Mouse (Mus musculus) lung, embryonic 14.5 days (tissue): ENCODE results near the gene Fam160a1. TPM values are rescaled to one million over a fixed set of nuclear protein-coding genes. Genes with fewer than 3 reads are reported as not detected.
A peak's percentile ranks its signal among the peaks of the same experiment; 100 is the strongest.

Experiments
- ATAC-seq: fragments of 200-750 bp; cut with Nextera tagmentation; 2 replicates; pipeline ENCODE4 v1.8.0; 2017; ENCODE audit warnings: mild to moderate bottlenecking, moderate TSS enrichment, moderate library complexity; ENCODE audit not compliant: insufficient read depth
- DNase-seq: peaks from one replicate; pipeline ENCODE4 v3.0.0-alpha.2; 2015
- H3K27ac ChIP-seq: fragments of 300-500 bp; sonication (generic); 2 replicates; pipeline ENCODE4 v1.5.1; 2014; ENCODE audit warnings: low read depth, mild to moderate bottlenecking, moderate library complexity
- H3K27me3 ChIP-seq: fragments of 300-500 bp; sonication (generic); 2 replicates; pipeline ENCODE4 v1.6.1; 2014; ENCODE audit warnings: low read length, control low read depth; ENCODE audit not compliant: insufficient read depth
- H3K36me3 ChIP-seq: fragments of 300-500 bp; sonication (generic); 2 replicates; pipeline ENCODE4 v1.6.1; 2014; ENCODE audit warnings: control low read depth; ENCODE audit not compliant: insufficient read depth
- H3K4me1 ChIP-seq: fragments of 300-500 bp; sonication (generic); 2 replicates; pipeline ENCODE4 v1.6.1; 2014; ENCODE audit warnings: antibody characterized with exemption, control low read depth; ENCODE audit not compliant: insufficient read depth
- H3K4me2 ChIP-seq: fragments of 300-500 bp; sonication (generic); 2 replicates; pipeline ENCODE4 v1.6.1; 2014; ENCODE audit warnings: mild to moderate bottlenecking
- H3K4me3 ChIP-seq: fragments of 300-500 bp; sonication (generic); 2 replicates; pipeline ENCODE4 v1.5.1; 2014; ENCODE audit warnings: low read depth, low read length
- H3K9ac ChIP-seq: fragments of 300-500 bp; sonication (generic); 2 replicates; pipeline ENCODE4 v1.6.1; 2014
- H3K9me3 ChIP-seq: fragments of 300-500 bp; sonication (generic); 2 replicates; pipeline ENCODE4 v1.6.1; 2016; ENCODE audit warnings: low read depth, low read length, control low read depth
- CTCF ChIP-seq: IDR thresholded peaks from 2 replicates; pipeline ENCODE4 v1.5.1; 2016; ENCODE audit warnings: antibody characterized with exemption, low read depth
- WGBS: fragments of 180-500 bp; shearing (Covaris S2); extraction: QIAGEN DNeasy Blood & Tissue Kit; methylation state at CpG from one replicate; pipeline ENCODE4 v1.1.7; 2014; 5-methylcytosine and 5-hydroxymethylcytosine counted together
- polyA plus RNA-seq: library from polyadenylated mRNA; unstranded; fragments of >200 nt; fragmentation: Nextera tagmentation; extraction: Ambion mirVana; gene quantifications from 2 replicates; pipeline ENCODE4 v1.2.1, GENCODE M21; 2014

Fam160a1 gene
- polyA plus RNA-seq, 1 experiment from 2014 or later, result 2.7 TPM

GRCm38 (mm10) chr3:85842177-85842880 is 25.2 kb upstream of the Fam160a1 start:
- DNase-seq, result peak; percentile 27
- WGBS, result 28% methylated on average over 9 of the region's 9 CpGs
- no peak overlapping the region for H3K9ac ChIP-seq

GRCm38 (mm10) chr3:85841454-85842176 is 24.5 kb upstream of the Fam160a1 start:
- Histone ChIP-seq H3K36me3 (no peaks in the 10 kb centered on the region), H3K4me1 (peaks cover 2% of the 10 kb centered on the region; the same call in 1 of the 2 replicates), H3K4me2 (no peak overlapping the region), H3K4me3 (no peak overlapping the region), H3K9me3 (no peaks in the 10 kb centered on the region), H3K9ac (no peak overlapping the region), H3K27me3 (no peaks in the 10 kb centered on the region), H3K27ac (peak overlapping the region; percentile 66; the same call in 1 of the 2 replicates)
- DNase-seq (no peak), ATAC-seq (peak; percentile 37; the same call in 1 of the 2 replicates)
- 21% methylated on average over 2 of the region's 2 CpGs for WGBS
- no peak for TF ChIP-seq CTCF

More at GRCm38 (mm10) chr3:85842177-85842880, 25.2 kb upstream of the Fam160a1 start:
- Histone ChIP-seq H3K4me3 (no peak overlapping the region), H3K4me1 (peaks cover 2% of the 10 kb centered on the region; the same call in 1 of the 2 replicates), H3K27ac (peak overlapping the region; percentile 66; the same call in 1 of the 2 replicates), H3K4me2 (0 out of 2 replicates have a peak overlapping the region, but pooled peaks have one; percentile 5), H3K27me3 (no peaks in the 10 kb centered on the region), H3K36me3 (no peaks in the 10 kb centered on the region), H3K9me3 (no peaks in the 10 kb centered on the region)
- no peak for TF ChIP-seq CTCF
- ATAC-seq, result no peak; the same call in 1 of the 2 replicates

- Histone ChIP-seq H3K27me3 (no peaks in the 10 kb centered on the region), H3K4me1 (no peaks in the 10 kb centered on the region), H3K9ac (no peak overlapping the region), H3K4me2 (no peak overlapping the region), H3K27ac (no peak overlapping the region), H3K36me3 (no peaks in the 10 kb centered on the region), H3K4me3 (no peak overlapping the region), H3K9me3 (no peaks in the 10 kb centered on the region)
- no peak for TF ChIP-seq CTCF
- DNase-seq (no peak), ATAC-seq (no peak)
- 63% methylated on average over 1 of the region's 1 CpGs for WGBS
Measured at GRCm38 (mm10) chr3:85833627-85834026, 16.5 kb upstream of the Fam160a1 start.

GRCm38 (mm10) chr3:85832490-85833155 is 15.5 kb upstream of the Fam160a1 start:
- no peak overlapping the region for H3K4me3 ChIP-seq
- 77% methylated on average over 10 of the region's 10 CpGs for WGBS
- TF ChIP-seq CTCF, result no peak
- H3K9me3 ChIP-seq, result no peaks in the 10 kb centered on the region
- no peak overlapping the region for H3K27ac ChIP-seq
- no peaks in the 10 kb centered on the region for H3K36me3 ChIP-seq
- ATAC-seq (no peak), DNase-seq (no peak)
- no peaks in the 10 kb centered on the region for H3K4me1 ChIP-seq
- H3K4me2 ChIP-seq, result no peak overlapping the region
- no peak overlapping the region for H3K9ac ChIP-seq
- H3K27me3 ChIP-seq, result no peaks in the 10 kb centered on the region

GRCm38 (mm10) chr3:85831785-85832184 is 14.7 kb upstream of the Fam160a1 start:
- H3K9ac ChIP-seq, result no peak overlapping the region
- WGBS, result 41% methylated on average over 1 of the region's 1 CpGs
- no peak for ATAC-seq

GRCm38 (mm10) chr3:85829047-85829446 is 12.0 kb upstream of the Fam160a1 start:
- H3K27me3 ChIP-seq, result no peaks in the 10 kb centered on the region
- no peaks in the 10 kb centered on the region for H3K36me3 ChIP-seq
- no peak for ATAC-seq
- no peak for TF ChIP-seq CTCF
- H3K4me3 ChIP-seq, result no peak overlapping the region
- WGBS, result 36% methylated on average over 4 of the region's 4 CpGs
- no peak overlapping the region for H3K4me2 ChIP-seq
- no peak overlapping the region for H3K9ac ChIP-seq
- H3K9me3 ChIP-seq, result no peaks in the 10 kb centered on the region
- H3K27ac ChIP-seq, result no peak overlapping the region
- H3K4me1 ChIP-seq, result no peaks in the 10 kb centered on the region
- DNase-seq, result no peak

More at GRCm38 (mm10) chr3:85831785-85832184, 14.7 kb upstream of the Fam160a1 start:
- no peak for DNase-seq
- H3K36me3 ChIP-seq, result no peaks in the 10 kb centered on the region
- H3K4me3 ChIP-seq, result no peak overlapping the region
- no peak for TF ChIP-seq CTCF
- no peak overlapping the region for H3K4me2 ChIP-seq
- H3K9me3 ChIP-seq, result no peaks in the 10 kb centered on the region
- H3K27ac ChIP-seq, result no peak overlapping the region
- H3K4me1 ChIP-seq, result no peaks in the 10 kb centered on the region
- H3K27me3 ChIP-seq, result no peaks in the 10 kb centered on the region

GRCm38 (mm10) chr3:85827815-85828214 is 10.7 kb upstream of the Fam160a1 start:
- Histone ChIP-seq H3K27ac (no peak overlapping the region), H3K27me3 (no peaks in the 10 kb centered on the region), H3K9me3 (no peaks in the 10 kb centered on the region), H3K4me1 (no peaks in the 10 kb centered on the region), H3K4me3 (no peak overlapping the region), H3K4me2 (no peak overlapping the region), H3K9ac (no peak overlapping the region), H3K36me3 (no peaks in the 10 kb centered on the region)
- DNase-seq, result no peak
- WGBS, result 73% methylated on average over 6 of the region's 6 CpGs
- TF ChIP-seq CTCF, result no peak
- ATAC-seq, result no peak
